In the genomic region with DNA sequence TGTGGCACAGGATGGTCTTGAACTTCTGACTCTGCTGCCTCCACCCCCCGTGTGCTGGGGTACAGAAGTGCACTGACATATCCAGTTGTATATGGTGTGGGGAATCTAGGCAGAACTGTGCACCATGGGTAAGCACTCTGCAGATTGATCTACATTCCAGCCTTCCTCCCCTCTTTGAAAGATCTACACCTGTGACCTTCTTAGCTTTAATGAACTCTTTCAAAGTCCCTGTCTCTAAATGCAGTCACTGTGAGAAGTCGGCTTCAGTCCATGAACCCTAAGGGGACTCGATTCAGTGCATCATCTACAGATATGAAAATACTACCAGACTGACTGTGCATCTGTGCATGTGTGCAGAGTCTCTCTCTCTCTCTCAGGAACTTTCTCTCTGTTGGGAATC, we compare ENCODE assay signal across 26 mouse cellular contexts.
"Had no signal": no experiment of that assay in that cellular context is flagged by ENCODE, and none has a peak within 500 bp of the region (broad histone marks: within the 10 kb centered on the region; RNA-seq: fewer than 3 reads in every experiment).

No protein-coding gene starts in this region.

- DNase-seq: forebrain, postnatal 0 days; gastrocnemius, postnatal 14 days; gastrocnemius, postnatal 36 days; heart, postnatal 14 days; heart, postnatal 4 days; kidney, adult 11 months; kidney, adult 2 months; kidney, adult 9 months; kidney, postnatal 14 days; kidney, postnatal 36 days; layer of hippocampus, adult 9-11 months; layer of hippocampus, postnatal 36 days; left cerebral cortex, postnatal 4 days had no signal

- H3K27me3 ChIP-seq: heart, embryonic 13.5 days; heart, embryonic 15.5 days; hindbrain, embryonic 12.5 days; kidney, embryonic 15.5 days; limb, embryonic 13.5 days; limb, embryonic 15.5 days had no signal

- H3K4me2 ChIP-seq: heart, embryonic 11.5 days; heart, embryonic 13.5 days; heart, embryonic 15.5 days; hindbrain, embryonic 12.5 days; hindbrain, embryonic 14.5 days; kidney, embryonic 15.5 days; limb, embryonic 13.5 days; limb, embryonic 15.5 days had no signal

- H3K27ac ChIP-seq: heart, adult 2 months; heart, embryonic 13.5 days; heart, embryonic 15.5 days; hindbrain, embryonic 10.5 days; hindbrain, embryonic 12.5 days; hindbrain, embryonic 14.5 days; kidney, embryonic 15.5 days; kidney, postnatal 0 days; limb, embryonic 13.5 days had no signal

- H3K9ac ChIP-seq: forebrain, postnatal 0 days; heart, embryonic 13.5 days; heart, embryonic 15.5 days; hindbrain, embryonic 12.5 days; hindbrain, embryonic 14.5 days; kidney, embryonic 15.5 days had no signal

- H3K4me3 ChIP-seq: heart, adult 2 months; heart, embryonic 13.5 days; heart, embryonic 15.5 days; hindbrain, embryonic 10.5 days; hindbrain, embryonic 12.5 days; kidney, embryonic 15.5 days; limb, embryonic 13.5 days; limb, embryonic 15.5 days had no signal

- H3K9me3 ChIP-seq: heart, embryonic 13.5 days; heart, embryonic 15.5 days; hindbrain, embryonic 10.5 days; hindbrain, embryonic 12.5 days; kidney, embryonic 15.5 days; limb, embryonic 13.5 days; limb, embryonic 15.5 days had no signal

- H3K36me3 ChIP-seq: heart, embryonic 13.5 days; heart, embryonic 15.5 days; hindbrain, embryonic 12.5 days; kidney, embryonic 15.5 days; limb, embryonic 13.5 days; limb, embryonic 15.5 days had no signal

- ATAC-seq: forebrain, postnatal 0 days; hindbrain, embryonic 16.5 days; intestine, embryonic 16.5 days had no signal
